Mouse (Mus musculus) testis, postnatal 14 days (tissue): Measurements from ENCODE around the gene Hoxb8.

Experiments used
- DNase-seq: peaks from one replicate; pipeline ENCODE4 v3.0.0; 2021; ENCODE audit warnings: low spot score

Gene Hoxb8

GRCm38 (mm10) chr11:96281855-96282570 is at the start of gene Hoxb8:
Hoxb8 (plus strand) TSS chr11:96281905.
- no peak for DNase-seq

DNA sequence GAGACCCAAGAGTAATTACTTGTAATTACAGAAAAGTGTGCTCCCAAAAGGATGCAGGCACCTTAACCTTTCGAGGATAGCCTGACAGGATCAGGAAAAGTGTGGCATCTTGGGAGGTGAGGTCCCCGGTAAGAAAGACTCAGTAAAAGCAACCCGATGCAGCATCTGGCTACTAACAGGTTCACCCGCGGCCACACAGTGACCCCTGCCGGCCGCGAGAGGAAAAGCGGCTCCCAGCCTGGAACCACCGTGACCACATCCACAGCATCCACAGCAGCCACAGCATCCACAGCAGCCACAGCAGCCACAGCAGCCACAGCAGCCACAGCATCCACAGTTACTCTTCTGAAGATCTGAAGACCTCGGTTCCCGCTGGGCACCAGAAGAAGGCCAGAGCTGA is 46.8 kb upstream of the Hoxb8 start:
- peak; percentile 40 for DNase-seq

DNA sequence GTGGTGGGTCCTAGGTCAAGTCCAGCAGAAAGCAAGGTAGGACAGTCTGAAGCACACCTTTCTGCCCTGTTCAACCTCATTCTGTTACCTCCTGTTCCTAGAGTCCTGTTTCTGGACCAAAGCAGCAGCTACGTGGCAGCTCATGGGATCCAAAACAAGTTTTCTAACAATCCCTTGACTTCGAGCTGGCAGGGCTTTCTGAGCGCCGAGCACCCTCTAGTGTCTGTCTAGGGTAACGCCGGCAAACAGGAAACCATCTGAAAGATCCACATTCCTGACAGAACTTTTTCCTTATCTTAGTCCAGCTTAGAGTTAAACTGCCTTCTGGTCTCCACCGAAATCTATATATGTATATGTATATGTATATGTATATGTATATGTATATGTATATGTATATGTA is 41.5 kb upstream of the Hoxb8 start:
- DNase-seq: no peak

- DNase-seq: peak; percentile 53
Observed at GRCm38 (mm10) chr11:96250901-96251300, 30.8 kb upstream of the Hoxb8 start.

GRCm38 (mm10) chr11:96251480-96252031 is 30.1 kb upstream of the Hoxb8 start:
- no peak for DNase-seq

DNA sequence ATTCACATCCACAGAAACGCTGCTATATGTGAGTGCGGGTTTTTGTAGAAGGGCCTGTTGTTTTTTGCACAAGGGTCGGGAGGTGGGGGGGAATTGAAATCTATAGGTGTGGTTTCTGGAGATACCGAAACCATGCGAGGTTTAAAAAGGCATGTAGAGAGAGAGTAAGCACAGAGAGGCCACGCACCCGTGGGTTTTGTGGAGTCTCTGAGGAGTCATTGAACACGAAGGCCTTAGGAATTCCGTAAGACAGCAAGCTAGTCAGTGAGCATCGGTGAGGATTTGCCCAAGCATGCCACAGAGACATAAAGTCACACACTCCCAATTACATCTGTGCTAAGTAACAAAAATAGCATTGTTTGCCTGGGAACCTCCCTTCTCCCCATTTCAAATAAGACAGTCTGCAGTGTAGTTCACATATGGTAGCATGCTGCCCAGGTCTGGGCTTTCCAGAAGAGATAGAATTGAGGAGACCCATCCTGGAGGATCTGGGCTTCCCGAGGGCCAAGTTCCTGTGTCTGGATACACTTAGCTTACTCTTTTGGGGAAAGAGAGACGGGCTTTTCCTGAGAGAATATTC is 29.1 kb upstream of the Hoxb8 start:
- no peak for DNase-seq

DNA sequence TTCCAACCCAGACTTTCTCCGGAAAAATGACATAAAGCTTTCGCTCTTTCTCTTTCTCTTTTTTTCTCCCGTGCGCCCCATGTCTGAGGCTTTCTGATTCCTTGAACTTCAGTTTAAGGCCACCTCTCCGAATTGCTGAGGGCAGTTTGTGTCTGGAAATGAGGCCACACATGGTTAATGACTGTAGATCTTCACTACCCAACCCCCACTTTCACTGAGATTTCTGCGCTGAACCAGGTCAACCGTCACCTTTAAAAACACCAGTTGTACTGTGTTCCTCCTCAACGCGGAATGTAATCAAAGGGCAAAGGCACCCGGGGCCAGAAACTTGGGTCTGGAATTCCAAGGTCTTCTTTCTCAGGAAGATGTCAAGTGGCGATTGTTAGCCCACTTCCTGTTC is 27.5 kb upstream of the Hoxb8 start:
- no peak for DNase-seq

- DNase-seq: no peak
Observed at GRCm38 (mm10) chr11:96255111-96255995, 26.4 kb upstream of the Hoxb8 start.

DNA sequence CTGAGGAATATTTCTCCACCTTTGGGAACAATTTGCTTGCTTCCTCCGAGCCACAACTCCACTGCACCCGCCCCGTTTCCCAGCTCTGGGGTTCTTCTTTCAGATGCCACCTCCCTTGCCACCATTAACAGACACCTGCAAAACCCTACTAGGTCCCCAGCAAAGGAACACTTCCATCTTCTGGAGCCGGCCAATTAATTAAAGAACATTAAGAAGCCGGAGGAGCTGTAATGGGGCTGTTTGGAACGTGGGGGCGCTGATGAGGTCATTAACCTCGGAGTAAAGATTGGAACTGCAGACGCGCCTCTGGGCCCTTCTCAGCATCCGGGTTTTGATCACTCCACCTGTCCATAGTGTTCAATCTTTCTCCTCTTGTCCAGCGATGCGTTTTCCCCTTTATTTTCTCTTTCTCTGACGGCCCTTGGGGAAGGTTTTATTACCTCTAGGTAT is 25.7 kb upstream of the Hoxb8 start:
- no peak for DNase-seq

- no peak for DNase-seq
Observed at GRCm38 (mm10) chr11:96257141-96257540, 24.6 kb upstream of the Hoxb8 start.

- DNase-seq: no peak
Observed at GRCm38 (mm10) chr11:96259038-96259437, 22.7 kb upstream of the Hoxb8 start.

- no peak for DNase-seq
Observed at GRCm38 (mm10) chr11:96259511-96259910, 22.2 kb upstream of the Hoxb8 start.

DNA sequence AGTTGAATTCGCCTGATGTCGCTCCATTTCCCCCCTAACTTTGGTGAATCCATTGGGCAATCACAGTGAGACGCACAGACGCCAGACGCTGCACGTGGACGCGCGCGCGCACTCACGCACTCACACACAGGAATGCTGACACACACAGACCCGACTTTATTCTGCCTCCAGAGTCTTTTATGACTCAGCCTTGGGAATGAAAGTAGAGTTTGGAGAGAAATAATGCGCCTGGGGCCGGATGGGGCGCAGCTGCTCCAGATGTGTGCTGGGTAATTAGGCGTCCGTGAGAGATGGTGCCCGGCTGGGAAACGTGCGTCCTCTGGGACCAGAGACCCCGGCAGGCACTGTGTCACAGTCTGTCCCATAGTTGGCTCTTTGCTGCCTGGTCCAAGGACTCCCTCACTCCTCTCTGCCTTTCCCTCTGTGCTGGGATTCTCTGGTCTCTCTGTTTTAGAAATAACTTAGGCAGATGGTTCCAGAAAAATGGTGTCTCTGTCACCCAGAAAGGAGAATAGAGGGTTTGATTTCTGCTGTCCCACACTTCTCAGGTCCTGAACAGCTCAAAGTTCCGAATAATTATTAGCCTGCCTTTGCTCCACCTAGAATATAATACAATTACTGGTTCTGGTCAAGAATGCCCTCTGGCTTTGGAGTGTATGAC is 21.3 kb upstream of the Hoxb8 start:
- DNase-seq: no peak

DNA sequence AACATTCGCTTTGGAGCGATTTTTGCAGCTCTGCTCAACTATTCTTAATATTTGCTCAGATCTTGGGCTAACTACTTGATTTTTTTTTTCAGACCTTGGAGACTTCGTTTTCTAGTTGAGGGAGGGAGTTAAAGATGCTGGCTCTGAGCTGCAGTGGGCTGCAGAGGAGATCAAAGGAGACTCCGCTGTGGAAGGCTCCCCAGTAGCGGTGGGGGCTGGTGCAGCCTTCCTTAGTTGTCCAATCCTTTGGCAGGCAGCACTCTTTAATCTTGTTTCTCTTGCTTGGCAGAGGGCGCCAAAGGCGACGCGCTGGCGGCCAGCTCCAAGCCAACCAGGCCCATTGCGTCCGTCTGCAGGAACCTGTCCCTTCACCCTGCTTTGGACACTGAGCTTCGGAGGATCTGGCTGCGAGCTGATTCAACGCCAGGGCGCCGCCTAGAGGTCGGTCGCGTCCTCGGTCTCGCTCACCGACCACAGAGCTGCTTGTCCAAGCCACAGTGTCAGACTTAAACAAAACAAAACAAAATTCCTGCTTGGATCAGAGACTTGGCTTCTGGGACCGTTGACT is 20.3 kb upstream of the Hoxb8 start:
- peak; percentile 82 for DNase-seq

- DNase-seq: no peak
Observed at GRCm38 (mm10) chr11:96262262-96262830, 19.4 kb upstream of the Hoxb8 start.

- DNase-seq: no peak
Observed at GRCm38 (mm10) chr11:96263636-96264389, 17.9 kb upstream of the Hoxb8 start.

GRCm38 (mm10) chr11:96264390-96265020 is 17.2 kb upstream of the Hoxb8 start:
- no peak for DNase-seq

- DNase-seq: peak; percentile 72
Observed at GRCm38 (mm10) chr11:96265954-96266353, 15.8 kb upstream of the Hoxb8 start.

DNA sequence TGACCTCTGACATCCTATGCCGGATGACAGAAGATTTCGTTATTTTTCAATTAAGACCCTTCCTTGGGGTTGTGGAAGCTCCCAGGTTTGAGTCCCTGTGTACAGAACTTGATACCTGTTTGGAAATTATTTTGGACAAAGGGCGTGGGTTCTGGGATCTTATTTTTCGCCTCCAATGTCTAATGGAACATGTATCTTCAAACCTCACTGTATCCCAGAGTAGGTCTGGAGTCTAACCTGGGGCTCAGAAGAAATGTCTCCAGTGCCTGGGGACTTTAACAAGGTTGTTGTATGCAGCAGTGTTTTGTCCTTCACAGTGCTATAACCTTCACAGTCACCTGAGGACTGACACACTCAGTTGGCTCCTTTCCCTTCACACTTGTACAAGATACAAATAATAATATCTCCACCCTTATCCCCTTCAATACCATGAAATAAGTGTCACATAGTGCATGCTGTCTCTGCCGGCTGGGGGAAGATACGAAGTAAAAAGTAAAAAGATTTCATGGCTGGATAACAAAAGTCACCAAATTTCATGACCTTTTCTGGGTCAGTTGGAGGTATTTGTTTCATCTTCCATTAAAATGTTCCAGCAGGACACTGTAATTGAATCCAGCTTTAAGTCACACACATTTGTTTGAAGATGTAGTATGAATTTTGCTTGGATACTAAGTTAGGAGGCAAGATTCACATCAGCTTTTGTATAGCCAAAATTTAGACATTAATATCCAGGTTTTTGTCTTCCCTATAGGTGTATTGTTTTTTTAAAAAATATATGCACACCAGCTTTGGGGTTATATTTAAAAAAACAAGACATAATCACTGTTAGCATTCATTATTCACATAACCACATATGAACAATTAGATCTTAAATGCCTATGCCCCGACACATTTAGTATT is 14.4 kb upstream of the Hoxb8 start:
- no peak for DNase-seq
